Mouse (Mus musculus) forebrain, embryonic 15.5 days (tissue): ENCODE data around the gene Slc26a11. TPM values are rescaled to one million over a fixed set of nuclear protein-coding genes. Genes with fewer than 3 reads are reported as not detected.
A peak's percentile ranks its signal among the peaks of the same experiment; 100 is the strongest.

Source experiments
- ATAC-seq: fragments of 200-750 bp; cut with Nextera tagmentation; replicated peaks from 2 replicates; pipeline ENCODE4 v1.8.0; 2017; ENCODE audit warnings: mild to moderate bottlenecking, moderate TSS enrichment, moderate library complexity
- H3K27ac ChIP-seq: fragments of 300-500 bp; sonication (generic); replicated peaks from 2 replicates; pipeline ENCODE4 v1.5.1; 2015; ENCODE audit warnings: mild to moderate bottlenecking, inconsistent platforms
- H3K27me3 ChIP-seq: fragments of 300-500 bp; sonication (generic); 2 replicates; pipeline ENCODE4 v1.6.1; 2015; ENCODE audit warnings: inconsistent platforms
- H3K36me3 ChIP-seq: fragments of 300-500 bp; sonication (generic); 2 replicates; pipeline ENCODE4 v1.6.1; 2015; ENCODE audit warnings: mild to moderate bottlenecking, inconsistent platforms
- H3K4me1 ChIP-seq: fragments of 300-500 bp; sonication (generic); 2 replicates; pipeline ENCODE4 v1.6.1; 2015; ENCODE audit warnings: inconsistent platforms
- H3K4me2 ChIP-seq: fragments of 300-500 bp; sonication (generic); replicated peaks from 2 replicates; pipeline ENCODE4 v1.6.1; 2015; ENCODE audit warnings: mild to moderate bottlenecking, inconsistent platforms
- H3K4me3 ChIP-seq: fragments of 300-500 bp; sonication (generic); 2 replicates; pipeline ENCODE4 v1.5.1; 2015; ENCODE audit warnings: mild to moderate bottlenecking, inconsistent platforms
- H3K9ac ChIP-seq: fragments of 300-500 bp; sonication (generic); replicated peaks from 2 replicates; pipeline ENCODE4 v1.6.1; 2015; ENCODE audit warnings: mild to moderate bottlenecking, inconsistent platforms
- H3K9me3 ChIP-seq: fragments of 300-500 bp; sonication (generic); 2 replicates; pipeline ENCODE4 v1.6.1; 2016; ENCODE audit warnings: inconsistent platforms
- WGBS: fragments of 180-500 bp; shearing (Covaris S2); methylation state at CpG from one replicate; pipeline ENCODE4 v1.1.7; 2015; ENCODE audit warnings: mixed read lengths; 5-methylcytosine and 5-hydroxymethylcytosine counted together
- polyA plus RNA-seq: library from polyadenylated mRNA; unstranded; fragments of >200 nt; fragmentation: Nextera tagmentation; extraction: Ambion mirVana; gene quantifications from 2 replicates; pipeline ENCODE4 v1.2.1, GENCODE M21; 2015

The Slc26a11 gene
- 3.5 and 3.9 TPM in 2 replicates for polyA plus RNA-seq

GRCm38 (mm10) chr11:119355443-119356385, at the start of gene Slc26a11, which contains the start of gene Sgsh:
Gene Slc26a11, plus strand, starts transcription at chr11:119355557.
Gene Sgsh, minus strand, starts transcription at chr11:119355536.
- peak; percentile 95 for ATAC-seq
- Histone ChIP-seq H3K27me3 (no peaks in the 10 kb centered on the region), H3K9ac (peak within 1 kb of the TSS; percentile 59), H3K4me2 (peak within 1 kb of the TSS; percentile 96), H3K4me3 (peak within 1 kb of the TSS; percentile 70), H3K27ac (peak within 1 kb of the TSS; percentile 58; the same call in 1 of the 2 replicates), H3K9me3 (no peaks in the 10 kb centered on the region), H3K4me1 (peaks cover 17% of the 10 kb centered on the region), H3K36me3 (no peaks in the 10 kb centered on the region)
- 1% methylated on average over 40 of the region's 40 CpGs for WGBS

DNA sequence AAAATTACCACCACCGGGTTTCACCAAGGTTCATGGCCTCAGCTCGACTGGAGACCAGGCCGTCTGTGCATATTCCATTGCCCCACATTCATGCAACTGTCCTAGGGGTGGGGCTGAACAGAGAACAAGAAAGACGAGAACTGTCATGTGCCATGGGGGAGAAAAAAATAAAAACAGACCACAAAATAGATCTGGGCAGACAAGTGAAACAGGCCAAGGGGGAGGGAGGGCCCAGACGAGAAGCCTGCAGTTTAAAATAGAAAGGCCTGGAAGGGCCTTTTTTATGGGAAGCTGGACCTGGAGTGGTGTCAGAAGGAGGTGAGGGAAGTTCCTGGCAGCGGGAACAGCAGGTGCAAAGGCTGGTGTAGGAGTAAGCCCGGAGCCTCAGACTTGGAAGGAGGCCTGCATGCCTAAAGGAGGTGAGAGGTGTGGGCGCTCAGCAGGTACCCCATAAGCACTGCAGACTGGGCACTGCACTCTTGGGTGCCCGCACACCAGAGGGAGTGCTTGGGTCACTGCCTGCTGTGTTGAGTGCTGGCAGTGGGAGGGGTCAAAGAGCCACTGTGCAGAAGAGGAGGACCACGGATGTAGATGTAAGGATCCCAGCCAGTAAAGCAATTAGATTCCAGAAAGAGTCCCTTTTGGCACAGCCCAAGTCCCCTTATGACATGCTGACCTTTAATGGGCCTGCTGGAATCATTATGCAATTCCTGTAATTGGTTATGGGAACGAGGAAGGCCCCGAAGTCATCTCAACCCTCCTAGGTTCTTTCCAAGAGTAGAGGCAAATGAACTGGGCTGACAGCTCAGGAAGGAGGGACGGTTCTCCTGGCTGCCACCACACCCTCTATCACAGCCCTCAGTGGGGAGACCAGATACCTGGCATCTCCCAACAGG, 48.3 kb upstream of the Slc26a11 start:
- H3K4me2 ChIP-seq, result no peak overlapping the region
- no peak for ATAC-seq
- no peaks in the 10 kb centered on the region; the same call in 1 of the 2 replicates for H3K27me3 ChIP-seq
- H3K36me3 ChIP-seq, result no peaks in the 10 kb centered on the region
- no peak overlapping the region for H3K27ac ChIP-seq
- H3K9ac ChIP-seq, result no peak overlapping the region
- H3K4me3 ChIP-seq, result no peak overlapping the region
- 62% methylated on average over 13 of the region's 13 CpGs for WGBS
- H3K9me3 ChIP-seq, result no peaks in the 10 kb centered on the region
- H3K4me1 ChIP-seq, result no peaks in the 10 kb centered on the region

- no peak within 1 kb of the TSS for H3K9ac ChIP-seq
- H3K4me3 ChIP-seq, result no peak within 1 kb of the TSS
- no peak within 1 kb of the TSS for H3K27ac ChIP-seq
- WGBS, result 35% methylated on average over 1 of the region's 1 CpGs
- no peak within 1 kb of the TSS for H3K4me2 ChIP-seq
- H3K4me1 ChIP-seq, result no peaks in the 10 kb centered on the region
- H3K9me3 ChIP-seq, result no peaks in the 10 kb centered on the region
- no peaks in the 10 kb centered on the region; the same call in 1 of the 2 replicates for H3K27me3 ChIP-seq
- no peak for ATAC-seq
- no peaks in the 10 kb centered on the region for H3K36me3 ChIP-seq
Observed at GRCm38 (mm10) chr11:119307658-119307867, 47.8 kb upstream of the Slc26a11 start, which contains the start of gene Card14. Gene Card14, plus strand, starts transcription at chr11:119307768.

DNA sequence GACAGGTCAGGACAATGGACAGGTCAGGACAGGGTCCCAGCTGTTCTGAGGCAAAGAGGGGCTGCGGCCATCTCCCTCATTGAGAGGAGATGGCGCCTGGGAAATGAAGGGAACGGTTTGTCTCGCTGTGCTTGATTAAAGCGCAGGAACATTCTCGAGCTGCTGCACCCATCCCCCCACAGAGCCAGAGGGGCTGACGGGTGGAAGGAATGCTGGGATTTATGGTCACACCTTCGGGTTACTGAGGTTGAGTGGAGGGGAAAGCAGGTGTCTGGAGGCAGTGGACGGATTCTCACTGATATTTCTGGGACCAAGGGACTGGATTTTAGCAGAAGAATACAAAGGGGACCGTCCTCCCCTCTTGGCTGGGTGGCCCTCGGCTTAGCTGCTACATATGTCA, 47.4 kb upstream of the Slc26a11 start:
- Histone ChIP-seq H3K27me3 (no peaks in the 10 kb centered on the region; the same call in 1 of the 2 replicates), H3K4me1 (no peaks in the 10 kb centered on the region), H3K4me3 (no peak overlapping the region), H3K27ac (no peak overlapping the region), H3K9me3 (no peaks in the 10 kb centered on the region), H3K4me2 (no peak overlapping the region), H3K9ac (no peak overlapping the region), H3K36me3 (no peaks in the 10 kb centered on the region)
- whole genome bisulfite sequencing, result 37% methylated on average over 11 of the region's 11 CpGs
- ATAC-seq, result no peak

- ATAC-seq, result no peak
- no peaks in the 10 kb centered on the region for H3K4me1 ChIP-seq
- no peaks in the 10 kb centered on the region for H3K36me3 ChIP-seq
- 15% methylated on average over 10 of the region's 10 CpGs for WGBS
- no peak overlapping the region for H3K4me3 ChIP-seq
- H3K27me3 ChIP-seq, result no peaks in the 10 kb centered on the region; the same call in 1 of the 2 replicates
- H3K4me2 ChIP-seq, result no peak overlapping the region
- H3K9ac ChIP-seq, result no peak overlapping the region
- no peaks in the 10 kb centered on the region for H3K9me3 ChIP-seq
- H3K27ac ChIP-seq, result no peak overlapping the region
Observed at GRCm38 (mm10) chr11:119310621-119311020, 44.7 kb upstream of the Slc26a11 start.

DNA sequence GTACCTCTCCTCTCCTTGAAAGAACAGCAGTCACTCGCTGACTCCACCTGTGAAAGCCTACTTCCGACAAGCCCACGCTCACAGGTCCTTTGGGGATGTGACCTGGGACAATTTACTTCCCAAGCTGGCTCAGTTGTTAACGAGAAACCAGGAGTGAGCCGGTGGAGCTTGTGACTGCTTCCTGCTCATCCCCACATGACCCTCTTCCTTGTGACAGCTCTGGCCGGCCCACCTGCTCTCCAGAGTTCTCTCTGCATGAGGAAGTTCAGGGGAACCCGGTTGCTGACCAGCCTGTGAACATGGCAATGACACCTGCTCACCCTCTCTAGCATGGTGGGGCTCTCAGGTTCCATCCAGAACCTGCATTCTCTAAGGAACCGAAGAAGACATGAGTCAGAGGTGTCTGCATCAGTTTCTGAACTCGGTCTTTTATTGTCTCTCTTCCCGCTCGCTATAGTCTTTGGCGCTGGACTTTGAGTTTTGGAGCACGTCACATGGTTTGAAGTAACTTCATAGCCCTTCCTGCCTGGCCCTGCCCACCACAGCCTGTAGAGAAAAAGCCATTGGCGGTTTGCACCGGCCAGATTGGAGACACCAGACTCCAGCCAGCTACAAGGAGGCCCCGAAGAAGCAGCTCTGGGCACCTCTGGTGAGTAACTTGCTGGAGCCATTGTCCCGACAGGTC, 41.0 kb upstream of the Slc26a11 start:
- Histone ChIP-seq H3K9ac (no peak overlapping the region), H3K9me3 (no peaks in the 10 kb centered on the region), H3K4me1 (no peaks in the 10 kb centered on the region), H3K27me3 (no peaks in the 10 kb centered on the region; the same call in 1 of the 2 replicates), H3K36me3 (no peaks in the 10 kb centered on the region), H3K4me3 (no peak overlapping the region), H3K27ac (no peak overlapping the region), H3K4me2 (no peak overlapping the region)
- ATAC-seq, result no peak
- 84% methylated on average over 17 of the region's 17 CpGs for WGBS

- Histone ChIP-seq H3K27me3 (no peaks in the 10 kb centered on the region; the same call in 1 of the 2 replicates), H3K4me1 (no peaks in the 10 kb centered on the region), H3K27ac (no peak overlapping the region), H3K9me3 (no peaks in the 10 kb centered on the region), H3K9ac (no peak overlapping the region), H3K4me3 (no peak overlapping the region), H3K36me3 (no peaks in the 10 kb centered on the region), H3K4me2 (no peak overlapping the region)
- 86% methylated on average over 4 of the region's 4 CpGs for WGBS
- no peak for ATAC-seq
Observed at GRCm38 (mm10) chr11:119316720-119317119, 38.6 kb upstream of the Slc26a11 start.

GRCm38 (mm10) chr11:119322521-119322920, 32.8 kb upstream of the Slc26a11 start:
- Histone ChIP-seq H3K4me2 (no peak overlapping the region), H3K9ac (no peak overlapping the region), H3K9me3 (no peaks in the 10 kb centered on the region), H3K4me1 (no peaks in the 10 kb centered on the region), H3K27ac (no peak overlapping the region), H3K36me3 (no peaks in the 10 kb centered on the region), H3K27me3 (no peaks in the 10 kb centered on the region), H3K4me3 (no peak overlapping the region)
- WGBS, result 80% methylated on average over 13 of the region's 13 CpGs
- ATAC-seq, result no peak

GRCm38 (mm10) chr11:119325068-119325467, 30.3 kb upstream of the Slc26a11 start:
- ATAC-seq, result no peak
- no peak overlapping the region for H3K27ac ChIP-seq
- no peak overlapping the region for H3K4me2 ChIP-seq
- H3K27me3 ChIP-seq, result no peaks in the 10 kb centered on the region
- no peaks in the 10 kb centered on the region for H3K9me3 ChIP-seq
- H3K36me3 ChIP-seq, result no peaks in the 10 kb centered on the region
- H3K4me3 ChIP-seq, result no peak overlapping the region
- no peak overlapping the region for H3K9ac ChIP-seq
- H3K4me1 ChIP-seq, result no peaks in the 10 kb centered on the region
- 78% methylated on average over 1 of the region's 1 CpGs for WGBS

GRCm38 (mm10) chr11:119330592-119330991, 24.8 kb upstream of the Slc26a11 start:
- no peak overlapping the region for H3K27ac ChIP-seq
- no peak overlapping the region for H3K9ac ChIP-seq
- 58% methylated on average over 4 of the region's 4 CpGs for WGBS
- H3K36me3 ChIP-seq, result no peaks in the 10 kb centered on the region
- H3K4me3 ChIP-seq, result no peak overlapping the region
- H3K27me3 ChIP-seq, result no peaks in the 10 kb centered on the region
- H3K4me1 ChIP-seq, result no peaks in the 10 kb centered on the region
- H3K9me3 ChIP-seq, result no peaks in the 10 kb centered on the region
- ATAC-seq, result no peak
- no peak overlapping the region for H3K4me2 ChIP-seq

GRCm38 (mm10) chr11:119331970-119332369, 23.4 kb upstream of the Slc26a11 start:
- WGBS, result 41% methylated on average over 3 of the region's 3 CpGs
- no peak overlapping the region for H3K4me3 ChIP-seq
- H3K4me2 ChIP-seq, result no peak overlapping the region
- no peaks in the 10 kb centered on the region for H3K36me3 ChIP-seq
- no peak overlapping the region for H3K9ac ChIP-seq
- ATAC-seq, result no peak
- no peaks in the 10 kb centered on the region for H3K9me3 ChIP-seq
- no peaks in the 10 kb centered on the region for H3K4me1 ChIP-seq
- H3K27ac ChIP-seq, result no peak overlapping the region
- no peaks in the 10 kb centered on the region for H3K27me3 ChIP-seq
